ENCODE assay signal across 9 mouse cellular contexts in the genomic region with DNA sequence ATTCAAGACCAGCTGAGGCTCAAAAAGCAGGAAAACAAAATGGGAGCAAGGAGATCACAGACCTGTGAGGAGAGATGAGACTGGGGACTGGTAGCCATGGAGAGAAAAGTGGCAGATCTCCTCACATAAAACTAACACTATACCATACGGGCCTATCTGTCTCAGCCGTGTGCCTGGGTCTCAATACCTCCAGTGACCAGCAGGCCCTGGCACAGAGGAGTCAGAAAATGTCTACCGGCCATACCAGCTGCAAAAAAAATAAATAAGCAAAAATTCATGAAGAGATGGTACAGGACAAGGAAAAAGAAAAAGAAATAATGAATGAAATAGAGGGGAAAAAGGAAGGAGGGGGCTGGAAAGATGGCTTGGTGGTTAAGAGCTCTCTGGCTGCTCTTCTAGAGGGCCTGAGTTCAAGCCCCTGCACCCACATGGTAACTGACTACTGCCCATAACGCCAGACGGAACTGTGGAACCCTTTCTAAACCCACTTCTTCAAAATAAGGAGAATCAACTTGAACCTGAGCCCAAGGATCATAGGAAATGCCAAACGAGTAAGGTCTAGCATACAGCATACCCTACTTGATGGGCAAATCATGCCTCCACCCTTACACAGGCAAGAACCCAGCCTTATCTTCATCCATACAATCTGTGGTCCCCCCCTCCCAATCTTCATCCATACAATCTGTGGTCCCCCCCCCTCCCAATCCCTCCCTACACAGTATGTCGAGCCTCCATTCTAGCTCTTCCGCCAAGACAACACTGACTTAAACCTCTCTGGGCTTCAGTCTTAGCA. TPM values are rescaled to one million over a fixed set of nuclear protein-coding genes. Genes with fewer than 3 reads are reported as not detected.
A peak's percentile ranks its signal among the peaks of the same experiment; 100 is the strongest.
DNase-seq lines count a peak whose midpoint lies in the region; ATAC-seq and TF ChIP-seq lines count a peak whose summit lies in the region.
"Had no signal": no experiment of that assay in that cellular context is flagged by ENCODE, and none has a peak within 500 bp of the region (broad histone marks: within the 10 kb centered on the region; RNA-seq: fewer than 3 reads in every experiment).

No protein-coding gene starts in this region.

- no peak for TF ChIP-seq POLR2A in cerebellum, adult 2 months (IDR thresholded peaks at IDR 0.05; ENCODE audit: borderline replicate concordance, insufficient read depth, low read length)

- no peak overlapping the region for H3K27ac ChIP-seq in cerebellum, adult 2 months (ENCODE audit: insufficient read depth, low read length)
- H3K27ac ChIP-seq in lung, embryonic 15.5 days, result no peak overlapping the region
- H3K27ac ChIP-seq in intestine, embryonic 16.5 days (ENCODE audit: low read length), result no peak overlapping the region
- no peak overlapping the region for H3K27ac ChIP-seq in midbrain, embryonic 15.5 days

- H3K36me3 ChIP-seq in lung, embryonic 15.5 days, result peaks cover 7% of the 10 kb centered on the region; the same call in 1 of the 2 replicates
- peaks cover 4% of the 10 kb centered on the region; the same call in 1 of the 2 replicates for H3K36me3 ChIP-seq in intestine, embryonic 16.5 days (ENCODE audit: control insufficient read depth, insufficient read depth, low read length)
- H3K36me3 ChIP-seq in midbrain, embryonic 15.5 days (replicated peaks), result peaks cover 9% of the 10 kb centered on the region; the same call in 1 of the 2 replicates

- peaks cover 4% of the 10 kb centered on the region; the same call in 1 of the 2 replicates for H3K4me1 ChIP-seq in cerebellum, adult 2 months (ENCODE audit: control insufficient read depth, insufficient read depth, low read length)
- H3K4me1 ChIP-seq in lung, embryonic 15.5 days, result peaks cover 19% of the 10 kb centered on the region
- peaks cover 24% of the 10 kb centered on the region for H3K4me1 ChIP-seq in intestine, embryonic 16.5 days (ENCODE audit: control insufficient read depth, insufficient read depth, low read length)
- H3K4me1 ChIP-seq in midbrain, embryonic 15.5 days, result peaks cover 24% of the 10 kb centered on the region

- no peak for TF ChIP-seq CTCF in cerebellum, adult 2 months (IDR thresholded peaks at IDR 0.05; ENCODE audit: borderline replicate concordance, insufficient read depth, low read depth, low read length)

- no peak for ATAC-seq in lung, embryonic 15.5 days (ENCODE audit: borderline replicate concordance, extremely low read depth, low FRiP score, low TSS enrichment)
- no peak for ATAC-seq in intestine, embryonic 16.5 days
- no peak for ATAC-seq in midbrain, embryonic 15.5 days (replicated peaks)

- H3K27me3 ChIP-seq in cerebellum, adult 2 months (ENCODE audit: control insufficient read depth, insufficient read depth, low read length), result no peaks in the 10 kb centered on the region
- H3K27me3 ChIP-seq in lung, embryonic 15.5 days, result no peaks in the 10 kb centered on the region
- H3K27me3 ChIP-seq in intestine, embryonic 16.5 days (replicated peaks; ENCODE audit: control insufficient read depth, insufficient read depth, low read length), result no peaks in the 10 kb centered on the region
- no peaks in the 10 kb centered on the region for H3K27me3 ChIP-seq in midbrain, embryonic 15.5 days (replicated peaks)

- H3K4me3 ChIP-seq in cerebellum, adult 2 months (replicated peaks; ENCODE audit: insufficient read depth, low read depth, low read length), result no peak overlapping the region
- H3K4me3 ChIP-seq in lung, embryonic 15.5 days, result no peak overlapping the region
- peak overlapping the region; percentile 78 for H3K4me3 ChIP-seq in intestine, embryonic 16.5 days (ENCODE audit: low read length)
- no peak overlapping the region for H3K4me3 ChIP-seq in midbrain, embryonic 15.5 days

- WGBS in cerebellum, adult 2 months, result 91% methylated on average over 8 of the region's 8 CpGs
- 82% methylated on average over 8 of the region's 8 CpGs for WGBS in lung, embryonic 15.5 days
- WGBS in intestine, embryonic 16.5 days, result 85% methylated on average over 8 of the region's 8 CpGs
- WGBS in midbrain, embryonic 15.5 days, result 83% methylated on average over 8 of the region's 8 CpGs

- H3K9me3 ChIP-seq in lung, embryonic 15.5 days, result no peaks in the 10 kb centered on the region
- no peaks in the 10 kb centered on the region for H3K9me3 ChIP-seq in intestine, embryonic 16.5 days (ENCODE audit: control insufficient read depth, low read length)
- H3K9me3 ChIP-seq in midbrain, embryonic 15.5 days, result no peaks in the 10 kb centered on the region

- DNase-seq in cerebellum, adult 9-11 months, result peak; percentile 32
- DNase-seq in cerebellum, adult 2 months, result no peak
- no peak for DNase-seq in lung, postnatal 36 days
- no peak for DNase-seq in embryo, embryonic 9.5 days (ENCODE audit: extremely low spot score)
- no peak for DNase-seq in gastrocnemius, postnatal 4 days (ENCODE audit: low spot score in 2 of 2)
- DNase-seq: heart, postnatal 10 days had no signal

- H3K4me2 ChIP-seq in lung, embryonic 15.5 days, result peak overlapping the region; percentile 83; the same call in 1 of the 2 replicates
- peak overlapping the region; percentile 73 for H3K4me2 ChIP-seq in intestine, embryonic 16.5 days (ENCODE audit: low read depth, low read length)
- peak overlapping the region; percentile 85 for H3K4me2 ChIP-seq in midbrain, embryonic 15.5 days

- H3K9ac ChIP-seq in lung, embryonic 15.5 days, result no peak overlapping the region; the same call in 1 of the 2 replicates
- peak overlapping the region; percentile 20; the same call in 1 of the 2 replicates for H3K9ac ChIP-seq in intestine, embryonic 16.5 days (ENCODE audit: low read depth, low read length)
- no peak overlapping the region for H3K9ac ChIP-seq in midbrain, embryonic 15.5 days

RNA-seq across cellular contexts. Expression of a gene that starts 1.7 kb away (rescaled TPM):
- polyA plus RNA-seq in cerebellum, adult 2 months (2012; rRNA removed), result 40.4 and 41.1 TPM in 2 replicates
- polyA plus RNA-seq in lung, embryonic 15.5 days (2015; fragmentation: Nextera tagmentation; extraction: Ambion mirVana), result 61.9 and 62.3 TPM in 2 replicates
- polyA plus RNA-seq in intestine, embryonic 16.5 days (2015; fragmentation: Nextera tagmentation; extraction: Ambion mirVana), result 111 and 118 TPM in 2 replicates
- polyA plus RNA-seq in midbrain, embryonic 15.5 days (2015; fragmentation: Nextera tagmentation; extraction: Ambion mirVana), result 34.5 and 38.8 TPM in 2 replicates
- total RNA-seq in gastrocnemius, postnatal 4 days (2021), result 10 to 100 TPM; 25.9 to 28.3 TPM

RNA-seq across cellular contexts. Expression of a gene that starts 54.5 kb away (rescaled TPM):
- polyA plus RNA-seq in cerebellum, adult 2 months (2012; rRNA removed), result 0.03 TPM in 1 of 2 replicates, not detected in the other
- polyA plus RNA-seq in lung, embryonic 15.5 days (2015; fragmentation: Nextera tagmentation; extraction: Ambion mirVana), result 0.29 TPM in 2 replicates
- 1.7 and 1.9 TPM in 2 replicates for polyA plus RNA-seq in intestine, embryonic 16.5 days (2015; fragmentation: Nextera tagmentation; extraction: Ambion mirVana)
- 0.08 TPM in 2 replicates for polyA plus RNA-seq in midbrain, embryonic 15.5 days (2015; fragmentation: Nextera tagmentation; extraction: Ambion mirVana)
- total RNA-seq in gastrocnemius, postnatal 4 days (2021), result not detected
